Mouse (Mus musculus): Measurements from ENCODE around the gene Spata17.

DNA sequence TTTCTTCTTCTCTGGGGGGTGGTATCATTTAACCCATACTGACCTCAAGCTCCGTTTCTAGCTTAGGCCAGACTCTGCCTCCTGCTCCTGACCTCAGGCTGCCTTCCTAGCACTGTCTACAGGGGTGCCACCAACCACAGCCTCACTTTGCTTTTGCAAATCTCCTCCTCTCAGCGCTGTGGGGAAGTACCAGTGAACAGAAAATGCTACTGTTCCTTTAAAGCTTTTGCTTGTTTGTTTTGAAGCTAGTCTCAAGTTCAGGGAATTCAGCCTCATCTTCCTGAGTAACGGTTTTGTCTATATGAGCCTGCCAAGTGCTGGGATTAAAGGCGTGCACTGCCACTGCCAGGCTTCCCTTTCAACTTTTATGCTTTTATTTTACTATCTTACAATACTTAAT is 5.8 kb downstream of the Spata17 start:
- TF ChIP-seq CTCF (IDR thresholded peaks at IDR 0.05; ENCODE audit: control insufficient read depth, insufficient read depth, insufficient replicate concordance, low read depth, low read length) (no peak), POLR2A (IDR thresholded peaks at IDR 0.05; ENCODE audit: control insufficient read depth, low read depth, low read length) (no peak)

Measured in testis, adult 2 months (tissue).